19 mouse cellular contexts compared by ENCODE assay signal in the genomic region with DNA sequence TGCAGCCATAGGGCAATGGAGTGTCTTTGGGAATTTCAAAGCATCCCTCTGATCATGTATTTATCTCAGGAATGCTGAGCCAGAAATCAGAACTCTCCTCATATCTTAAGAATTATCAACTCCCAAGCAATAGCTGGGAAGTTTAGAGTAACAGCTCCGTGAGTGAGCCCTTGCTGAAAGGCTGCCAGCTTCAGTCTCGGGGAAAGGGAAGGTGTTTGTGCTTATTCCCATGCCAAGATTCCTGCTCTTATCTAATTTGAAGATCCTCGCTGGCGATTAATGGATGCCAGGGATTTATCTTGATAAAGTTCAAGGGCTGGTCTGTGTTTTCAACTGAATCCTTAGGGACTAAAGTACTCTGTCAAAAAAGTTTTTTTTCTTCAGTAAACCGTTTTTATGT.
DNase-seq lines count a peak whose midpoint lies in the region; ATAC-seq lines count a peak whose summit lies in the region.
"Had no signal": no experiment of that assay in that cellular context is flagged by ENCODE, and none has a peak within 500 bp of the region (broad histone marks: within the 10 kb centered on the region; RNA-seq: fewer than 3 reads in every experiment).

No protein-coding gene starts in this region.

- no peaks in the 10 kb centered on the region for H3K27me3 ChIP-seq in intestine, embryonic 15.5 days (replicated peaks)
- H3K27me3 ChIP-seq: embryonic facial prominence, embryonic 13.5 days; liver, embryonic 13.5 days; neural tube, embryonic 15.5 days; Patski had no signal

- H3K9me3 ChIP-seq in intestine, embryonic 15.5 days, result no peaks in the 10 kb centered on the region
- H3K9me3 ChIP-seq: embryonic facial prominence, embryonic 13.5 days; liver, embryonic 13.5 days; neural tube, embryonic 15.5 days had no signal

- no peak overlapping the region for H3K9ac ChIP-seq in intestine, embryonic 15.5 days
- H3K9ac ChIP-seq: embryonic facial prominence, embryonic 13.5 days; liver, embryonic 13.5 days; neural tube, embryonic 15.5 days had no signal

- H3K4me3 ChIP-seq in intestine, embryonic 15.5 days (replicated peaks), result no peak overlapping the region
- H3K4me3 ChIP-seq: embryonic facial prominence, embryonic 13.5 days; liver, embryonic 13.5 days; neural tube, embryonic 15.5 days had no signal

- DNase-seq in ovary, adult 18-20 months (ENCODE audit: low spot score), result peak; percentile 4
- no peak for DNase-seq in ovary, postnatal 14 days (ENCODE audit: low spot score)
- peak; percentile 53 for DNase-seq in adrenal gland, postnatal 10 days
- peak; percentile 11 for DNase-seq in lung, postnatal 10 days
- DNase-seq: cerebellum, adult 9-10 months; gastrocnemius, postnatal 36 days; kidney, adult 18-20 months; layer of hippocampus, adult 9-11 months; liver, embryonic 13.5 days; right cerebral cortex, adult 18-20 months; thymus, postnatal 4 days had no signal

- no peak overlapping the region for H3K4me2 ChIP-seq in intestine, embryonic 15.5 days (replicated peaks)
- H3K4me2 ChIP-seq: embryonic facial prominence, embryonic 13.5 days; liver, embryonic 13.5 days; neural tube, embryonic 15.5 days had no signal

- no peak for ATAC-seq in granulocyte monocyte progenitor cell, adult 5-6 weeks (replicated peaks; ENCODE audit: poor library complexity, severe bottlenecking)
- ATAC-seq in megakaryocyte-erythroid progenitor cell, adult 5-6 weeks (replicated peaks; ENCODE audit: low FRiP score, low TSS enrichment, poor library complexity, severe bottlenecking), result no peak
- ATAC-seq in intestine, embryonic 15.5 days, result no peak
- ATAC-seq: forebrain, embryonic 16.5 days; midbrain, embryonic 16.5 days; Patski had no signal

- no peaks in the 10 kb centered on the region for H3K4me1 ChIP-seq in intestine, embryonic 15.5 days (replicated peaks)
- H3K4me1 ChIP-seq: liver, embryonic 13.5 days; neural tube, embryonic 15.5 days had no signal

- no peaks in the 10 kb centered on the region for H3K36me3 ChIP-seq in intestine, embryonic 15.5 days
- H3K36me3 ChIP-seq: embryonic facial prominence, embryonic 13.5 days had no signal

- WGBS in intestine, embryonic 15.5 days, result 41% methylated on average over 5 of the region's 5 CpGs

- no peak overlapping the region for H3K27ac ChIP-seq in intestine, embryonic 15.5 days
- H3K27ac ChIP-seq: embryonic facial prominence, embryonic 13.5 days; liver, embryonic 13.5 days; neural tube, embryonic 15.5 days had no signal
